Mouse (Mus musculus) myocyte (in vitro differentiated cells): ENCODE measurements at regions not wholly inside any gene's neighbourhood (a gene's known extent, or its start where the extent isn't known, plus 50 kb on each side); places are given as distances from the start of the nearest gene placed in this dataset.

Source experiments
- H3K27me3 ChIP-seq: one replicate; pipeline ENCODE4 v1.6.1; 2011; ENCODE audit not compliant: control insufficient read depth, insufficient read depth, insufficient read length
- H3K36me3 ChIP-seq: one replicate; pipeline ENCODE4 v1.6.1; 2011; ENCODE audit not compliant: control insufficient read depth, insufficient read depth
- H3K4me2 ChIP-seq: one replicate; pipeline ENCODE4 v1.6.1; 2011; ENCODE audit warnings: low read depth, control low read depth
- H3K4me3 ChIP-seq: one replicate; pipeline ENCODE4 v1.5.1; 2011; ENCODE audit warnings: mild to moderate bottlenecking, control low read depth, moderate library complexity
- H3K79me2 ChIP-seq: one replicate; pipeline ENCODE4 v1.6.1; 2011; ENCODE audit not compliant: control insufficient read depth, insufficient read depth
- H3ac ChIP-seq: one replicate; pipeline ENCODE4 v1.6.1; 2011; ENCODE audit not compliant: control insufficient read depth, insufficient read length
- CEBPB ChIP-seq: IDR thresholded peaks from 2 replicates; pipeline ENCODE4 v1.6.1; 2011; ENCODE audit warnings: mild to moderate bottlenecking, moderate library complexity; ENCODE audit not compliant: poor library complexity, insufficient read depth, severe bottlenecking
- E2F4 ChIP-seq: IDR thresholded peaks from one replicate; pipeline ENCODE4 v1.6.1; 2011; ENCODE audit warnings: mild to moderate bottlenecking, control low read depth, moderate library complexity; ENCODE audit not compliant: insufficient read depth
- MAX ChIP-seq: IDR thresholded peaks from one replicate; pipeline ENCODE4 v1.6.1; 2011; ENCODE audit warnings: low read depth, mild to moderate bottlenecking, control low read depth
- MYOD1 ChIP-seq, 3 experiments: IDR thresholded peaks; one replicate each; pipeline ENCODE4 v1.6.1; 2011; ENCODE audit warnings: control low read depth in 2 of 3, low read depth in 2 of 3, mild to moderate bottlenecking in 2 of 3, moderate library complexity in 1 of 3; ENCODE audit not compliant: insufficient read length in 2 of 3, control insufficient read depth in 1 of 3
- MYOG ChIP-seq, 3 experiments: IDR thresholded peaks; one replicate each; pipeline ENCODE4 v1.6.1; 2011; ENCODE audit warnings: control low read depth in 2 of 3, low read depth in 2 of 3, mild to moderate bottlenecking in 2 of 3; ENCODE audit not compliant: insufficient read length in 2 of 3, control insufficient read depth in 1 of 3, insufficient read depth in 1 of 3
- POLR2A ChIP-seq: IDR thresholded peaks from one replicate; pipeline ENCODE4 v1.6.1; 2011; ENCODE audit warnings: low read depth, mild to moderate bottlenecking, control low read depth, moderate library complexity; ENCODE audit not compliant: insufficient read length
- POLR2AphosphoS2 ChIP-seq: IDR thresholded peaks from one replicate; pipeline ENCODE4 v1.6.1; 2011; ENCODE audit warnings: low read depth, control low read depth; ENCODE audit not compliant: insufficient read length
- REST ChIP-seq: IDR thresholded peaks from one replicate; pipeline ENCODE4 v1.6.1; 2011; ENCODE audit warnings: mild to moderate bottlenecking, control low read depth, moderate library complexity; ENCODE audit not compliant: insufficient read depth, insufficient read length
- SRF ChIP-seq: IDR thresholded peaks from one replicate; pipeline ENCODE4 v1.6.1; 2011; ENCODE audit warnings: low read depth; ENCODE audit not compliant: control insufficient read depth, insufficient read length
- TCF12 ChIP-seq: IDR thresholded peaks from one replicate; pipeline ENCODE4 v1.6.1; 2011; ENCODE audit warnings: mild to moderate bottlenecking, control low read depth; ENCODE audit not compliant: poor library complexity, insufficient read depth, severe bottlenecking
- TCF3 ChIP-seq: IDR thresholded peaks from one replicate; pipeline ENCODE4 v1.6.1; 2011; ENCODE audit warnings: low read depth, control low read depth; ENCODE audit not compliant: insufficient read length
- USF1 ChIP-seq: IDR thresholded peaks from one replicate; pipeline ENCODE4 v1.6.1; 2011; ENCODE audit warnings: low read depth, mild to moderate bottlenecking, control low read depth, moderate library complexity

- no peak overlapping the region for H3K4me3 ChIP-seq
- no peaks in the 10 kb centered on the region for H3K27me3 ChIP-seq
- H3K4me2 ChIP-seq = no peak overlapping the region
- H3K79me2 ChIP-seq = no peaks in the 10 kb centered on the region
- H3K36me3 ChIP-seq = no peaks in the 10 kb centered on the region
- H3ac ChIP-seq = no peak overlapping the region
- TF ChIP-seq POLR2AphosphoS2 (no peak), SRF (no peak), CEBPB (no peak), MYOG (IDR thresholded peaks at IDR 0.05; ENCODE audit: control insufficient read depth in 1 of 3, insufficient read depth in 1 of 3, insufficient read length in 2 of 3, low read depth in 2 of 3) (no peak), TCF12 (no peak), MAX (no peak), TCF3 (no peak), E2F4 (no peak), MYOD1 (IDR thresholded peaks at IDR 0.05; ENCODE audit: control insufficient read depth in 1 of 3, insufficient read length in 2 of 3, low read depth in 2 of 3) (no peak), REST (no peak), POLR2A (no peak), USF1 (no peak)
Measured at GRCm38 (mm10) chr3:104322591-104322990, 102.4 kb upstream of the Magi3 start.

GRCm38 (mm10) chr3:104320404-104320803, 100.2 kb upstream of the Magi3 start:
- TF ChIP-seq POLR2AphosphoS2 (no peak), USF1 (peak; percentile 23), SRF (peak; percentile 32), CEBPB (no peak)
- H3ac ChIP-seq = no peak overlapping the region
- H3K27me3 ChIP-seq = no peaks in the 10 kb centered on the region
- no peak overlapping the region for H3K4me3 ChIP-seq
- no peak overlapping the region for H3K4me2 ChIP-seq
- no peaks in the 10 kb centered on the region for H3K79me2 ChIP-seq
- no peaks in the 10 kb centered on the region for H3K36me3 ChIP-seq

GRCm38 (mm10) chr3:104319377-104319776, 99.2 kb upstream of the Magi3 start:
- TF ChIP-seq SRF = no peak
- TF ChIP-seq MYOD1 (IDR thresholded peaks at IDR 0.05; ENCODE audit: control insufficient read depth in 1 of 3, insufficient read length in 2 of 3, low read depth in 2 of 3) = no peak
- no peak for TF ChIP-seq MAX
- no peak for TF ChIP-seq TCF3
- no peak for TF ChIP-seq POLR2A
- no peak for TF ChIP-seq POLR2AphosphoS2
- no peak for TF ChIP-seq MYOG (IDR thresholded peaks at IDR 0.05; ENCODE audit: control insufficient read depth in 1 of 3, insufficient read depth in 1 of 3, insufficient read length in 2 of 3, low read depth in 2 of 3)
- no peak for TF ChIP-seq TCF12
- no peak for TF ChIP-seq E2F4
- TF ChIP-seq REST = no peak
- TF ChIP-seq CEBPB = no peak
- no peak for TF ChIP-seq USF1
- no peaks in the 10 kb centered on the region for H3K36me3 ChIP-seq
- no peak overlapping the region for H3K4me2 ChIP-seq
- H3K79me2 ChIP-seq = no peaks in the 10 kb centered on the region
- H3K4me3 ChIP-seq = no peak overlapping the region
- H3K27me3 ChIP-seq = no peaks in the 10 kb centered on the region
- H3ac ChIP-seq = no peak overlapping the region

- TF ChIP-seq TCF3 = no peak
- TF ChIP-seq POLR2AphosphoS2 = no peak
- TF ChIP-seq MYOD1 (IDR thresholded peaks at IDR 0.05; ENCODE audit: control insufficient read depth in 1 of 3, insufficient read length in 2 of 3, low read depth in 2 of 3) = no peak
- TF ChIP-seq POLR2A = no peak
- no peak for TF ChIP-seq SRF
- TF ChIP-seq TCF12 = no peak
- TF ChIP-seq E2F4 = no peak
- TF ChIP-seq MYOG (IDR thresholded peaks at IDR 0.05; ENCODE audit: control insufficient read depth in 1 of 3, insufficient read depth in 1 of 3, insufficient read length in 2 of 3, low read depth in 2 of 3) = no peak
- no peak for TF ChIP-seq USF1
- TF ChIP-seq CEBPB = no peak
- no peak for TF ChIP-seq MAX
- H3K4me3 ChIP-seq = no peak overlapping the region
- H3K27me3 ChIP-seq = no peaks in the 10 kb centered on the region
- no peaks in the 10 kb centered on the region for H3K36me3 ChIP-seq
- H3K4me2 ChIP-seq = no peak overlapping the region
- no peaks in the 10 kb centered on the region for H3K79me2 ChIP-seq
- no peak overlapping the region for H3ac ChIP-seq
Measured at GRCm38 (mm10) chr3:104318911-104319310, 98.7 kb upstream of the Magi3 start.

GRCm38 (mm10) chr3:104317528-104317927, 97.4 kb upstream of the Magi3 start:
- Histone ChIP-seq H3K36me3 (no peaks in the 10 kb centered on the region), H3ac (no peak overlapping the region), H3K79me2 (no peaks in the 10 kb centered on the region), H3K4me3 (no peak overlapping the region), H3K27me3 (no peaks in the 10 kb centered on the region), H3K4me2 (no peak overlapping the region)
- TF ChIP-seq MYOG (IDR thresholded peaks at IDR 0.05; ENCODE audit: control insufficient read depth in 1 of 3, insufficient read depth in 1 of 3, insufficient read length in 2 of 3, low read depth in 2 of 3) = no peak
- no peak for TF ChIP-seq CEBPB
- TF ChIP-seq TCF12 = no peak
- TF ChIP-seq USF1 = no peak
- TF ChIP-seq REST = no peak
- no peak for TF ChIP-seq POLR2AphosphoS2
- no peak for TF ChIP-seq POLR2A
- TF ChIP-seq MYOD1 (IDR thresholded peaks at IDR 0.05; ENCODE audit: control insufficient read depth in 1 of 3, insufficient read length in 2 of 3, low read depth in 2 of 3) = no peak
- TF ChIP-seq MAX = no peak
- TF ChIP-seq SRF = no peak
- TF ChIP-seq E2F4 = no peak
- no peak for TF ChIP-seq TCF3
